Mouse (Mus musculus): Measurements from ENCODE around the gene 2410131K14Rik.

DNA sequence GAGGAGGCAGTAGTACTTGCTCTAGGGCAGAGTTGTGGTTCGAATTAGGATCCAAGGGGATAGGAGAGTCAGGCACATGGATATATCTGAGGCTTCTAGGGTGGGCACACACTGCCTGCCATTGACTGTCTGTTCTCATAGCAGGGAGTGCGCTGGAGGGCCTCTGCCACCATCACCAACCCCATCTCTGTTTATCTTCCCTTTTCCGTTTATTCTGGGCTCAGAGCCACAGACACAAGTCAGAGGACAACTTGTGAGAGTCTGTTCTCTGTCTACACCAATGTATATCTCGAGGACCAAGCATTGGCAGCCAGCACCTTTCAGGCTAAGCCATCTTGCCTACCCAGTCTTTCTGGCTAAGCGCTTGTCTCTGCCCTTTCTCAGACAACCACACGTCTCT is 14.6 kb downstream of the 2410131K14Rik start:
- TF ChIP-seq CTCF (IDR thresholded peaks at IDR 0.05; ENCODE audit: borderline replicate concordance, control insufficient read depth, extremely low read depth, insufficient read depth, low read length, poor library complexity): no peak
- TF ChIP-seq POLR2A (IDR thresholded peaks at IDR 0.05; ENCODE audit: control insufficient read depth, extremely low read depth, insufficient read depth, low read length, poor library complexity): no peak

Data from thymus, adult 2 months (tissue).